Comparison of ENCODE assay signal across 1 mouse cellular context in the genomic region with DNA sequence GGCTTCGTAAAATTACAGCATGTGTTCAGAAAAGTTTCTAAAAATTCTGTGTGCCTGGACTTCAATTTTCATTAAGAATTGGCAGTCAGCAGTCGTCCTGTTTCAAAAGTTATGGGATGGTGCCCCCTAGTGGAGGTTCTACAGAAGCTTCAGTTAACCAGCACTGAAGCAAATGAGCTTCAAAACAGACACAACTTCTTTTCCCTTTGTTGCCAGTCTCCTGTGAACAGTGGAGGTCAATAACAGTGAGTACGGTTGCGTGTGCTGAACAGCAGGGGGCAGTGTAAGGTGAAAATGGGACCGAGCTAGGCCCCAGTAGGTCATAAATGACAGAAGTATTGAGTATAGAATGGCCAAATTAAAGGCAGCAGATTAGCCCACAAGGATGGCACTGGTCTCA.
TF ChIP-seq lines count a peak whose summit lies in the region.

No protein-coding gene starts in this region.

TF ChIP-seq in CH12.LX, 34 proteins besides CTCF, POLR2A, EP300 and RAD21 (continued from another document):
- TF ChIP-seq PAX5 (IDR thresholded peaks at IDR 0.05; ENCODE audit: low read length) (no peak), TCF12 (IDR thresholded peaks at IDR 0.05; ENCODE audit: low read depth, low read length) (0 out of 2 replicates have a peak, but pooled peaks have one; percentile 28), MEF2A (IDR thresholded peaks at IDR 0.05; ENCODE audit: borderline replicate concordance, low read depth, low read length) (0 out of 2 replicates have a peak, but pooled peaks have one; percentile 38), JUND (conservative IDR thresholded peaks at IDR 0.05; ENCODE audit: low read depth, low read length) (0 out of 2 replicates have a peak, but pooled peaks have one; percentile 42), MYC (IDR thresholded peaks at IDR 0.05; ENCODE audit: low read depth, low read length) (0 out of 2 replicates have a peak, but pooled peaks have one; percentile 21)
